Mouse (Mus musculus) cerebral cortex, adult 2 months (tissue): ENCODE results near the gene F830045P16Rik.

Experiments used
- WGBS: fragments of 180-500 bp; shearing (Covaris S2); methylation state at CpG from one replicate; pipeline ENCODE4 v1.1.7; 2018; 5-methylcytosine and 5-hydroxymethylcytosine counted together

The F830045P16Rik gene

DNA sequence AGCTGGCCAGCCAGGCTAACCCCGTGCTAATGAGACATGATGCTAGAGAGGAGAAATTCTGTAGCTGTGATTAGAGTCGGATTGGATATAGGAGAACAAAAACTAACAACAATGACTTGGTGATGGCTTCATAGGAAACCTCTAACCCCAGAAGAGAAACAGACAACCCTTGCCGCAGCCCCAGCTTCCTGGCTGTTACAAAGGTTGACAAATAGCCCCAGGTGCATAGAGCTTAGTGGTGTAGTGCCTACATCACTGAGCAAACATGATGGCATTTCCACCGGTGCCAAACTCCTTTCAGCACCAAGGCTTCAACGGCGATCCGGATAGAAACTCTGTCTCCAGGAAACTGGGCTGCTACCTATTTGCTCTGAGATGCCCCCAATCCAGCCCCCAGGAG is 9.2 kb upstream of the F830045P16Rik start:
- WGBS, result 79% methylated on average over 7 of the region's 7 CpGs

DNA sequence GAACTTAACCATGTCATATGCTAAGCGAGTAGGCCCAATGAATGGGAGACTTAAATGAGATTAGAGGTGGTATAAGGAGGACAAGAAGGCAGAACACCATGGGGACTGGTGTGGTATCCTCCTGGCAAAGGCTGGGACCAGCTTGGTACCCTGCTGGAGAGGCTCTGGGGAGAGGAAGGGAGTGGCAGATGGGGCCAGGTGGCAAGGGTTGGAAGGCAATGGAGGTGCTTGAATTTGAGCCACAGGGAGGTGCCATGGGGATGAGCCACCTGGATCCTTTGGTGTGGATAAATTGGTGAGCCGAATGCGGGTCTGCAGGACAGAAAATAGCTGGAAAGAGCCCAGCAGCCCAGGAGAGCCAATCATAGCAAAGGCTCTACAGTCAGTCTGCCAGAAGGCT is 8.5 kb upstream of the F830045P16Rik start:
- WGBS, result 59% methylated on average over 3 of the region's 3 CpGs

DNA sequence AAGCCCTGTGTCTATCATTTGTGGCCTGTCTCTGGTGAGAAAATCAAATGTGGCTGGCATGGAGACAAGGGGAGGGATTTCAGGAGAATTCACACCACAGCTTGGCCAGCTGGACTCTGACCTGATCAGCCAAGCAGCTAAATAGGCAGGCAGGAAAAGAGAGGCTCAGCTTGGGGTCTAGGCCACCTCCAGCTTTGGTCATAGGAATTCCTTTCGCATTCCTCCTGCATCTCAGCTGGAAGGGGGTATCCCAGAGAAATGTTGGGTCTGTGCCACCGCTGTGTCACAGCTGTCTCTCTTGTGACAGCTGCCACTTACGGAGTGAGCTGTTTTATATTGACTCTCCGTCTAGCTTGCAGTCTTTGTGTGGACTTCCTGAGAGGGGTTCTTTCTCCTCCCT is 8.0 kb upstream of the F830045P16Rik start:
- 52% methylated on average over 4 of the region's 4 CpGs for WGBS

DNA sequence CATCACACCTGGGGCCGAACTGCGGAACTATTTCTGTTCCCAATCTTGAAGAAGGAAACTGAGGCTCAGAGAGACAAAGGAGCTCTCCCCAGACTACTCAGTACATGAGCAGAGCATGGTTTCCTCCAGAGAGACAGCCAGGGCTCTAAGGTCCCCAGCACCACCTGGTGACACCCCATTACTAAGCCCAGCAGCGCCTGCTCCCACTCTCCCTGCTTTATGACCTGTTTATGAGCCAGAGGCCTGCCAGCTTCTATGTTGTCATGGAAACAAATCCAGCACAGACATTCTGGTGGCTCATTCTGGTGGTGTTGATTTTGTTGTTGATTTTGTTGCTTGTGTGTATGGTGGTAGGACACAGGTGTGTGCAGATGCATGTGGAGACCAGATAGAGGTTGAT is 3.6 kb upstream of the F830045P16Rik start:
- 77% methylated on average over 3 of the region's 3 CpGs for WGBS

DNA sequence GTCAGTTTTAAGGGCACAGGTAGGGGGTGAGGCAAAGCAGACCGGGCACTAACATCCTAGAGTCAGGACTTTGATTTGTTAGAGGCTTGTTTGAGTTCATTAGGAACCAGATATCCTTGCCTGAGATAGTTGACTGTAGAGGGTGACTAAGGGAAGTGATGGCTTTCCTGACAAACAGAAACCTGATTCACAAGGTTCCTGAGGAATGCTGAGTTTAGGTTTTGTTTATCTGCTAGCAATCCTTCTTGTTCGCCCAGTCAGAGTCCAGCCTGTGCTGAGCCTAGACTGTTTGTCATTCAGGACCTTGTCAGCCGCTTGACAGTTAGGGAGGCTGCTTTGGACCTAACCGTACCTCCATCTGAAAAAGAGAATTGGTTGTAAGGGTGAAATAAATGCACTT is 2.8 kb upstream of the F830045P16Rik start:
- WGBS, result 74% methylated on average over 4 of the region's 4 CpGs

DNA sequence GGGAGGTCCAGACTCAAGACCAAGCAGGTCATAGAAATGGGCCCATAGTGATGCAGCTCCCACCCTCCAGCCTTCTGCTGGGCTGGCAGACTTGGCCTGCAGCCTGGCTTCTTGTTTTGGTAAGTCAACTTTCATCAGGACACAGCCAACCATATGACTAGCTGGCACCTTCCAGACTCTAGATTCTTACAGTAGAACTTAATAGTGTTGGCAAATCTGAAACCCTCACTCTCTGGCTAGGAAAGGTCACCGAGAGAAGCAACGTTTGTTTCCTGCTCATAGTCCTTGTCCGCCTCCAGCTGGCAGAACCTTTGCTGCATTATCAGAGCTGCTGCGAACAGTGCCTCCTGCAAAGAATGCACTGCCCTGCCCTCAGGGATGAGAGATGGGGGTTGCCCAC is 1.5 kb upstream of the F830045P16Rik start:
- 59% methylated on average over 4 of the region's 4 CpGs for WGBS

DNA sequence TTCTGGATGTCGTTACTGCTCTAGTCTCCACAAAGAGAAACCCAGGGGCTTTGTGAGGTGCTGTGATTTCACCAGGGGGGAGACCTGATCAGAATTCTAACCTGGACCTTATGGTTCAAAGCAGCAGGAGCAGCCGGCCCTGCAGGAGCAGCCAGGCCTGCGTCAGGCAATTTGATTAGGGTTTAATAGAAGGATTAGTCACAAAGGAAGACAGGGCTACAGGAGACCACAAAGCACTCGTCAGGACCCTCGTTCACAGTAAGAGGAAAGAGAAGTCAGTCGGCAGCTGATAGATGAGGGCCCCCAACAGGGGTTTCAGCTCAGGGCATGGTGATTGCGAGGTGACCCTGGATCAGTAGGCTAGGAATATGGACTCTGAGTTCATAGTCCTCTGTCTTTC is 958 bp upstream of the F830045P16Rik start:
- WGBS, result 71% methylated on average over 7 of the region's 7 CpGs

DNA sequence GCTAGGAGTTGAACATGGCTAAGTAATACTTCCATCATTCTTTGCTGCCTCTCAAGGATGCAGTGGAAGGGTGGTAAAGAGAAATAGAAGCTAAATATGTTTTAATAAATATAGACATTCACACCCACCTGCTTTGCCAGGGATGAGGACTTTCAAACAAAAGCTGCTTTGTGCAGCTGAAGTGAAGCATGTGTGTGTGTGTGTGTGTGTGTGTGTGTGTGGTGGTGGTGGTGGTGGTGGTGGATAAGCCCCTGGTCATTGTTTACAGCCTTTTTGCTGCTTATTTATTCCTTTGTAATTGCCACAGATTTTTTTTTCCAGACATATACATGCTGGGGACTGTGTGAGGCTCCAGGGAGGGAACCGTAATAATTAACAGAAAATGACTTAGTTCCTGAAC is 524 bp upstream of the F830045P16Rik start:
- 95% methylated on average over 1 of the region's 1 CpGs for WGBS

DNA sequence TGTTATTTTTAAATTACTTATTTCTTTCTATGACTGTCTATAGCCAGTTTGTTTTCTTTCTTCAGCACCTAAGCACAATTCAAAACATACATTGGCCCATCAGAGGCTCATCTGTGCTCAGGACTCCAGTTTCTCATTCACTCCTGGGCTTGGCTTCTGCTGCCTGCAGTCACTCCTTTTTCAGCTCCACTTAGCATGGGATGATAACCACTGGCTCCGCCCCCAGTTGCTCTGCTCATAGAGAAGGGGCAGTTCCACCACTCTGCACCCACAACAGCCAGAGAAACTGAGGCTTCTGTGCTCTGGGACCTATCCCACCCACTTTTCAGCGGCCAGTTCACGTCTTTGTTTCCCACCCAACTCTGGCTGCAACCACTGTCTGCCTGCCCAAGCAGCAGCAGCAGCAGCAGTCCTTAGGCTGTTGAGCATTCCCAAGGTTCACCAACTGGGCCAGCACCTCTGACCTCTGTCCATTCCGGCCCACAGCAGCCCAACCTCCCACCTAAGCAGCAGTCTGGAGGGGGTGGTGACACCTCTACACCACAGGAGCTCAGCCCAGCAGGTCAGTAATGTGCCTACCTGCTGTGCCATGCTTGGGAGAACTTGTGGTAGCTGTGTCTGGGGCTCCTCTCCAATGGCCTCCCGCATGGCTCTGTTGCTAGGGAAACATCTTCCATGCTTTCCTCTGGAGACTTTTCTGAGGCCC is 1.4 kb downstream of the F830045P16Rik start:
- WGBS, result 74% methylated on average over 5 of the region's 5 CpGs

DNA sequence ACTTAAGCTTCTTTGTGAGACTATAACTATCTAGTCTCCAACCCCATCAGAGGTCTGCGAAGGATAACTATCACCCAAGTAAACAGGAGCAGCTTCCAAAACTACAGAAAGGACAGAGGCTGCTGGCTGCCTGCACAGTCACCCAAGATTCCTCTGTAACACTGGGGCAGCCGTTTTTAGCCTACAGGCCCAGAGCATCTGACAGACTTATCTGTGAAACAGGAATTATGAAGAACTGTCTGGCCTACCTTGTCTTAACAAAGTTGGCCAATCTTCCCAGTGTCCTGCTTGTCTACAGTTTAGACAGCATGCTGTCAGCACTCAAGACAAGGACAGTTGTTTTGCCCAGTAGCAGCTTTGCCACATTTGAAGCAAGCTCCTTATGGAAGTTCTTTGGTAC is 4.5 kb downstream of the F830045P16Rik start:
- 76% methylated on average over 2 of the region's 2 CpGs for WGBS

DNA sequence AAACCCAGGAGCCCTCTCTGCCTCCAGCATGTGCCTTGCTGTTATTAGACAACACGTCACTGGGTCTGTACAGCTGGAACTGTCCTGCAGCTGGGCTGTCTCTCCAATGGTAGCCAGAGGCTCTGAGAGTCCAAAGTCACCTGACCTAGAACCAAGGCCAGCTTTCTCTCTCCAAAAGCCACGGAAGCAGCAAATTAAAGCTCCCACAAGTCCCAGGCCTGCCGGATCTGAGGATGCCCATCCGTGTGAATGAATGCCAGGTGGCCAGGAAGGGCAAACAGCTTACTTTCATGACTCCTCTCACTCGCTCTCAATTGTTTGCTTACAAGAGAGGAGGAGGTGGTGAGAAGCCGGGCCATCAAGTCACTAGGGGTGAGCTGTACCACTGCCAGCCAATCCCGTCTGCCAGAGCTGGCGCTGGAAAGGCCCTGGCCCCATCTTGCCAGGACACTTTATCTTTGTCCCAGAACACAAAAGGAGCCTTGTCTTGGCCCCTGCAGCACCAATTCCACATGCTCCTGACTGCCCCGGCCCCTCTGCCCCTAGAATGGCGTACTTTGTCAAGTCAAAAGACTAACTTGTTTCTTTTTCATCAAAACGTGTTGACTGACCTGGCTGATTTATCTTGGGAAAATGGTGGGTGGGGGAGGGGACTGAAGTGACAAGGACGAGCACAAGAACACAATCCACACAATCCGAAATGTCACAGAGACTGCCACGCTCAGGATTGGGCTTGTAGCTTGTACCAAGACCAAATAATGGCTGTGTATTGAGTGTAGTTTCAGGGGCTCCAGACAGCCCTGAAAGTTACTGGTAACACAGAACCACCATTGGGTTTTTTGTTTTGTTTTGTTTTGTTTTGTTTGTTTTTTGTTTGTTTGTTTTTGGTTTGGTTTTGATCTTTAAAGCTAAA is 6.8 kb downstream of the F830045P16Rik start:
- WGBS, result 62% methylated on average over 14 of the region's 14 CpGs

DNA sequence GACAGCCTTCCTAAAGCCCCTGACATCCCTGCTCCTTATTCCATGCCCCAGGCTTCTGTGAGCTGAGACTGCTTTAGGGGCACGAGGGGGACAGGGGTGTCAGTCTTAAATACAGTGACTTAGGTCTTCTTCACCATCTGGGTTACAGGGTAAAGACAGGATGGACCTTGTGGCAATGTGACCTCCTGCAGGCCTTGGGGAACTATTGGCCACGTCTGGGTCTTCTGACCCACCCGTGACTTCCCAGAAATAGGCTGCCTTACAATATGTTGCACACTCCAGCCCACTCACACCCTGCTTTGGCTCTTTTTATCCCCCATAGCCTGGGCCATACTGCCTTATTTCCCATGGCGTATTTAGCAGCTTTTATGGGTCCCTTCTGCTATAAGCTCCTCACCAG is 8.5 kb downstream of the F830045P16Rik start:
- 80% methylated on average over 4 of the region's 4 CpGs for WGBS

DNA sequence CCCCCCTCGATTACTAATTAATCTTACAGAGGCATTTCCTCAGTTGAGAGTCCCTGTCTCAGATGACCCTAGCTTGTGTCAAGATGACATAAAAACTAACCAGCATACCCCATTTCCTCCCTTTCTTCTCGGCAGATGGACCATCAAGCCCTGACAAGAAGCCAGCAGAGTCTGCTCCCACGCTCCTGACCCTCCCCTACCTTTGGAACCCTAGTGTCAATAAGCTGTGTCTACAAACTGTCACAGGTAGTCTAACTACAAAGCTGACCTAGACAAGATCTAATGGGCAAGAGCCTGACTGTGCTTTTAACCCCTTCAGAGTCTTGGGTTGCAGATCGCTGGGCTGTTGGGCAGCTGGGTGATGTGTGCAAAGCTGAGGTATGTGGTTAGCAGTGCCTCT is 10.1 kb downstream of the F830045P16Rik start:
- WGBS, result 88% methylated on average over 4 of the region's 4 CpGs

DNA sequence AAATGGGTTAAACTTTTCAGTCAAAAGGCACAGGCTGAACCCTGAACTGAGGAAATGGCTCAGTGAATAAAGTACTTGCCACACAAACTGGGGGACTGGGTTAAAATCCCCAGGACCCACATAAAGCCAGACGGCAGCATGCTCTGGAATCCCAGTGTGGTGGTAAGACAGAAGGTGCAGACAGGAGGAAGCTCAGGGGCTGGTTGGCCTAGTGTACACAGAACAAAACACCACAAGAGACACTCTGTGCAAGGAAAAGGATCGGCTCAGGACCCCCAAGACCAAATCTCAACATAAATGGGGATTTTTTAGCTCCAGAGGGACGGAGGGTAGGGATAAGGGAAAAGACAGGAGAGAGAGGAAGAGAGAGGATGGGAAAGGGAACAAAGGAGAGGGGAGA is 17.9 kb downstream of the F830045P16Rik start:
- 88% methylated on average over 3 of the region's 3 CpGs for WGBS

DNA sequence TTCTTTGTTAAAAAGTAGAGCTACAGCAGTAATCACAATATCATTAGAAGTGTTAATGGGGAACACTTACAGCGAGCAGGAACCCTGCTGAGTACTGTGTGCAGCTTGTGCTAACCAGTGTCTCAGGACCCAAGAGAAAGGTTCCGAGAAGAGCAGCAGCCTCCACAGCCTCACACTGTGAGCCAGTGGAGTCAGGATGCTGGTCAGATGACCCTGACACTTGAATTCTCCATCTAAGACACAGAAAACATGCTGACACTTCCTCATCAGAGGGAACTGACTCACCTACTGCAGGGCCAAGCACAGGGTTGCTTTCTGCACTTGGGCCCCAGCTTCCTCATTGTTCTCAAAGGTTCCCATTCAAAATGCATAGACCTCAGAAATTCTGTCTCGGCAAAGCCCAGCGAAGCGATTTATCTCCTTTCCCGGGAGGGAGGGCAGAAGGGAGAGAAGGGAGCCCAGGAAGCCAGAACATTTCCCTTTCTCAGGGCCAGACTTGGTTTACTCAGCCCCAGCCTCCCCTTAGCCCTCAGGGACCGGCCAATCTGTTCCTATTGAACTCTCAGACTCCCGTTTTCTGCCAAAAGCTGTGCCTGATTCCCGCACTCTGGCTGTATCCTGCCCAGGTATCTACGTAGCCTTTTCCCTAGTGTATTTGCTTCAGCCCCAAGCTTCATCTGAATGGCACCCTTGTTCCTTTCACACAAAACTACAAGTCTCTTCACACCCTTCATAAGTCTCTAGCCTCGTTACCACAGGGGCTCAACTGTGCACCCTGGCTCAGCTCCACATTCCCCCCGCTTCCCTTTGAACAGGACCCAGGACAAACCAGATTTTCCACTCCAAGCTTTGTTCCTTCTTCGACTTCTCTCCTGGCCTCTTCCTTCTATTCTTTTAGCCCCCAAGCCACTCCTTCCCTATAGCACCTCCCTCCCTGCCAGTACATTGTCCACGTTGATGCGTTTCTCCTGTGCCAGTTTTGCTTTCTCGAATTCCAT is 21.2 kb downstream of the F830045P16Rik start:
- 65% methylated on average over 16 of the region's 16 CpGs for WGBS

DNA sequence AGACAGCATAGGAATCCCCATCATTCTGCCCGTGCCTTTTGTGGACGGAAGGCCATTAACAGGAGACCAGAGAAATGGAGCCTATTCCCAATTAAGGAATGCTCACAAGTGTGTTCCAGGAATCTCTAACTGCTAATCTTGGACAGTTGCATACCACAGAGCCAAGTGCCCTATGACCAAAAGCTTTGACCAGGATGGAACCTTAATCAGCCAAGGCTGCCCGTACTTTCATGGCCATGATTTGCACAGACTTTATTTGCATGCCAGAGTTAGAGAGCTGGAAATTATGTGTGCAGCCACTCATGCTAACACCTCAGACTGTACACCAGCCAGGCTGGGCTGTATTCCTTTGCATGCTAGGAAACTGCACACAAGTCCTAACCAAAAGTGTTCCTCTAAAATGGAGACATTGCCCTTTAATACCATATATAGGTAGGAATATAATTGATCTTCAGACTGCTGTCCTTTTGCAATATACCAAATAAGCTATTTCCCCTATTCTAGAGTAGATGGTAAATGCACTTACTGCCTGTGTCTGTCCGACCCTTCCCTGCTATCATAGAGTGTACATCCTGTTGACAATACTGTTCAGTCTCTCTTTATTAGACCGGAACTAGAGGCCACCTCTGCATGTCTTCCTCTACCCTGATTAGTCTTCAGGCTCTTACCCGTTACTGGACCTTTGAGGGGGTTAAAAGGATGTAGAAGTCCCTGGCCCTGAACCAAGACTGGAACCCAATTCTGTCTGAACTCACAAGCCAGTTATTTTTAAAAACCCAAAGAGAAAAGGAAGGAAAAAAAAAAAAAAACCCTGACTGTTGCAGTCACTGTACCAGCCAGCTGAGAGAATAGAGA is 22.6 kb downstream of the F830045P16Rik start:
- 80% methylated on average over 6 of the region's 6 CpGs for WGBS

DNA sequence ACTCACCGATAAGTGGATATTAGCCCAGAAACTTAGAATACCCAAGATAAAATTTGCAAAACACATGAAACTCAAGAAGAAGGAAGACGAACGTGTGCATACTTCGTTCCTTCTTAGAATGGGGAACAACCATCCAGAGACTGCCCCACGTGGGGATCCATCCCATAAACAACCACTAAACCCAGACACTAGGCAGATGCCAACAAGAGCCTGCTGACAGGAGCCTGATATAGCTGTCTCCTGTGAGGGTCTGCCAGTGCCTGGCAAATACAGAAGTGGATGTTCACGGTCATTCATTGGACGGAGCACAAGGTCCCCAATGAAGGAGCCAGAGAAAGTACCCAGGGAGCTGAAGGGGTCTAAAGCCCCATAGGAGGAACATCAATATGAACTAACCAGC is 24.3 kb downstream of the F830045P16Rik start:
- WGBS, result 91% methylated on average over 7 of the region's 7 CpGs

DNA sequence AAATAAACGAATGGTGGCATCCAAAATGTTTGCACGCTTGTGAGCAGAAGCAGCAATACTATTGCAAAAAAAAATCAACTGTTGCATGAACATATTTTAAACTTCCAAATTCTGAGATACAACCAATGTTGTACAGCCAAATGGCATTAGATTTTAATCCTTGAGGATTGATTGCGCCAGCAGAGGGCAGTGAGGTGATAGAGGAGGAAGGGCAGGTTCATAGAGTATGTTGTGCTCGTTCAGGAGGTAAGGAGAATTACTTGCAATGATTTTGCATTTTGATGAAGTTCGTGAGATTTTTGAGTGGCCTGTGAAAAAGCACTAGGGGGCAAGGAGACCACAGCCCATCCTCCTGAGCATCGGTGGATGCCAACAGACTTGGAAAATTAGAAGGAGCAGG is 33.8 kb downstream of the F830045P16Rik start:
- WGBS, result 15% methylated on average over 6 of the region's 6 CpGs

DNA sequence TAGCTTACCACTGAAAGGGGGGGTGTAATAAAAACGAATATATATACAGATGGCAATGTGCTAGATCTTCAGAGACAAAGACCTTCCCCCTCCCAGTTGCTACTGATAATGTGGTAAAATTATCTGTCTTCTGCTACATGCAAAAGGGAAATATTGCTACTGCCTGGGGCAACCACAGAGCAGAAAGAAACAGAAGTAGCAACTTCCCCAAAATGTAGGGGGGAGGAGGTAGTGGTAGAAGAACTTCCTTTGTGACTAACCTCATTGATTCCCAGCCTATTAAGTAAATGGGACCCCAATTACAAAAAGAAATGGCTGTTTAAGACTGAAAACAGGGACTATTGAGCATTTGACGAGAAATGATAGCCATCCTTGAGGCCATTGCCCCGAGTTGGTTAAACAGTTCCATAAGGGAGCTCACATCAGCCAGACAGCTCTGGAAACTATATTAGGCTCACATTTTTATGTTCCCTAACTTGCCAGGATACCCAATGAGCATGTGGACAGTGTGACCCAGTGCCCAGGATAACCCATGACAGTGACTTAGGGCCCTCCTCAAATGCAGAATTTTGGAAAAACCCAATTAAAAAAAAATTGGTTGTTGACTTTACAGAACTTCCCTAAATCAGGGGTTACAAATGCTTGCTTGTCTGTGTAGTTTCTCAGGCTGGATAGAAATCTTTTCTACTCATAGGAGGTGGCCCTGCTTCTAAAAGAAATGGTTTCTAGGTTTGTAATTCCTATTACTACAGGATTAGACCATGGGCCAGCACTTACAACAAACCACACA is 46.7 kb downstream of the F830045P16Rik start:
- WGBS, result 70% methylated on average over 3 of the region's 3 CpGs

DNA sequence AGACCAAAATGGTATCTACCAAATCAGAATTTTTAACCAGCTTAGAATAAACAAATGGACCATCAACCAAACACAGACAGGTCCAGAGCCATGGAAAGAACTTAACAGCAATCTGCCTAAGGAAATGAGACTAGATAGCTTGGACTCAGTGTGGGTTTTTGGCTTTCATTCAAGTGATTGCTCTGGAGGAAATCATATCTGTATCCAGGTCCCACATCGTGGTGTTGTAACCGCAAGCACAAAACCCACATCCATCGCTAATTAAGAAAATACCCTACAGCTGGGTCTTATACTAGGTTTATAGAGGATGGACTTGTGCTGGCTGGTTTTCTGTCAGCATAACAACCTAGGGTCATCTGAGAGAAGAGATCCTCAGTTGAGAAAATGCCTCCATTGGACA is 53.3 kb downstream of the F830045P16Rik start:
- 87% methylated on average over 3 of the region's 3 CpGs for WGBS
